Mouse (Mus musculus) MEL (cell line): Measurements from ENCODE around the gene Rps23. TPM values are rescaled to one million over a fixed set of nuclear protein-coding genes. Genes with fewer than 3 reads are reported as not detected.
A peak's percentile ranks its signal among the peaks of the same experiment; 100 is the strongest.

Experiments
- DNase-seq: peaks from one replicate; pipeline ENCODE4 v3.0.0; 2011; ENCODE audit warnings: low read depth, low spot score
- H3K27ac ChIP-seq: 2 replicates; pipeline ENCODE4 v1.5.1; 2012; ENCODE audit warnings: low read depth, mild to moderate bottlenecking, control low read depth, low read length, moderate library complexity; ENCODE audit not compliant: control insufficient read depth
- H3K27me3 ChIP-seq, 2 experiments: fragments of 150-350 bp in 1 of 2; sonication (generic) in 1 of 2; 2 replicates each; pipeline ENCODE4 v1.6.1; 2012; ENCODE audit warnings: low read length in 2 of 2, mild to moderate bottlenecking in 2 of 2, improper control_type of control experiment in 1 of 2, moderate library complexity in 1 of 2; ENCODE audit not compliant: insufficient read depth in 2 of 2, control insufficient read depth in 1 of 2
- H3K36me3 ChIP-seq, 2 experiments: 2 replicates each; pipeline ENCODE4 v1.6.1; 2012 to 2014; ENCODE audit warnings: low read length in 2 of 2, improper control_type of control experiment in 1 of 2, inconsistent platforms in 1 of 2, mild to moderate bottlenecking in 1 of 2; ENCODE audit not compliant: insufficient read depth in 2 of 2, control insufficient read depth in 1 of 2
- H3K4me1 ChIP-seq, 2 experiments: fragments of 150-350 bp in 1 of 2; sonication (generic) in 1 of 2; 2 replicates each; pipeline ENCODE4 v1.6.1; 2012; ENCODE audit warnings: low read length in 2 of 2, improper control_type of control experiment in 1 of 2, mild to moderate bottlenecking in 1 of 2; ENCODE audit not compliant: insufficient read depth in 2 of 2, control insufficient read depth in 1 of 2
- H3K4me3 ChIP-seq, 2 experiments: fragments of 150-350 bp in 1 of 2; sonication (generic) in 1 of 2; 2 replicates each; pipeline ENCODE4 v1.5.1; 2012; ENCODE audit warnings: low read depth in 2 of 2, low read length in 2 of 2, mild to moderate bottlenecking in 2 of 2, moderate library complexity in 2 of 2, control low read depth in 1 of 2, improper control_type of control experiment in 1 of 2; ENCODE audit not compliant: control insufficient read depth in 1 of 2, insufficient read depth in 1 of 2
- H3K79me2 ChIP-seq: 2 replicates; pipeline ENCODE4 v1.6.1; 2012; ENCODE audit warnings: mild to moderate bottlenecking, low read length, moderate library complexity; ENCODE audit not compliant: control insufficient read depth, poor library complexity, insufficient read depth
- H3K9ac ChIP-seq: 2 replicates; pipeline ENCODE4 v1.6.1; 2012; ENCODE audit warnings: low read depth, mild to moderate bottlenecking, control low read depth, low read length, moderate library complexity; ENCODE audit not compliant: control insufficient read depth, poor library complexity, severe bottlenecking
- H3K9me3 ChIP-seq: fragments of 150-350 bp; sonication (generic); replicated peaks from 2 replicates; pipeline ENCODE4 v1.6.1; 2012; ENCODE audit warnings: mild to moderate bottlenecking, low read length, improper control_type of control experiment, moderate library complexity; ENCODE audit not compliant: insufficient read depth
- BHLHE40 ChIP-seq: IDR thresholded peaks from 2 replicates; pipeline ENCODE4 v1.6.1; 2012; ENCODE audit warnings: low read depth, mild to moderate bottlenecking, inconsistent platforms, low read length, improper control_type of control experiment, borderline replicate concordance
- CHD1 ChIP-seq: IDR thresholded peaks from 2 replicates; pipeline ENCODE4 v1.6.1; 2012; ENCODE audit warnings: low read depth, mild to moderate bottlenecking, inconsistent platforms, low read length, improper control_type of control experiment
- E2F4 ChIP-seq: IDR thresholded peaks from 2 replicates; pipeline ENCODE4 v1.6.1; 2011; ENCODE audit warnings: low read depth, low read length, improper control_type of control experiment, borderline replicate concordance
- EP300 ChIP-seq, 2 experiments: IDR thresholded peaks; 2 replicates each; pipeline ENCODE4 v1.6.1; 2011; ENCODE audit warnings: improper control_type of control experiment in 2 of 2, low read length in 2 of 2, low read depth in 1 of 2, mild to moderate bottlenecking in 1 of 2
- ETS1 ChIP-seq: IDR thresholded peaks from 2 replicates; pipeline ENCODE4 v1.6.1; 2012; ENCODE audit warnings: low read depth, mild to moderate bottlenecking, inconsistent platforms, low read length, improper control_type of control experiment, moderate library complexity
- GATA1 ChIP-seq: IDR thresholded peaks from 2 replicates; pipeline ENCODE4 v1.6.1; 2011; ENCODE audit warnings: low read depth, low read length, improper control_type of control experiment
- HCFC1 ChIP-seq: IDR thresholded peaks from 2 replicates; pipeline ENCODE4 v1.6.1; 2012; ENCODE audit warnings: low read depth, mild to moderate bottlenecking, inconsistent platforms, low read length, improper control_type of control experiment, moderate library complexity
- JUND ChIP-seq: IDR thresholded peaks from 2 replicates; pipeline ENCODE4 v1.6.1; 2011; ENCODE audit warnings: low read depth, mild to moderate bottlenecking, improper control_type of control experiment, low read length
- MEF2A ChIP-seq: IDR thresholded peaks from 2 replicates; pipeline ENCODE4 v1.6.1; 2014; ENCODE audit warnings: low read depth, mild to moderate bottlenecking, inconsistent platforms, low read length, improper control_type of control experiment; ENCODE audit not compliant: poor library complexity, insufficient replicate concordance, severe bottlenecking; ENCODE audit errors: extremely low read depth
- POLR2A ChIP-seq, 2 experiments: IDR thresholded peaks; 2 replicates each; pipeline ENCODE4 v1.6.1; 2011 to 2012; ENCODE audit warnings: low read length in 2 of 2, mild to moderate bottlenecking in 2 of 2, control low read depth in 1 of 2, improper control_type of control experiment in 1 of 2, low read depth in 1 of 2, moderate library complexity in 1 of 2; ENCODE audit not compliant: control insufficient read depth in 1 of 2, insufficient read depth in 1 of 2, poor library complexity in 1 of 2
- POLR2AphosphoS2 ChIP-seq: IDR thresholded peaks from 2 replicates; pipeline ENCODE4 v1.6.1; 2011; ENCODE audit warnings: low read length, improper control_type of control experiment
- SMC3 ChIP-seq: IDR thresholded peaks from 2 replicates; pipeline ENCODE4 v1.6.1; 2011; ENCODE audit warnings: low read depth, low read length, improper control_type of control experiment
- TCF12 ChIP-seq: IDR thresholded peaks from 2 replicates; pipeline ENCODE4 v1.6.1; 2014; ENCODE audit warnings: low read depth, mild to moderate bottlenecking, inconsistent platforms, low read length, improper control_type of control experiment, moderate library complexity
- UBTF ChIP-seq: IDR thresholded peaks from 2 replicates; pipeline ENCODE4 v1.6.1; 2012; ENCODE audit warnings: low read depth, mild to moderate bottlenecking, inconsistent platforms, low read length, improper control_type of control experiment, moderate library complexity, borderline replicate concordance; ENCODE audit not compliant: insufficient read depth
- USF2 ChIP-seq, 2 experiments: IDR thresholded peaks; 2 replicates each; pipeline ENCODE4 v1.6.1; 2011 to 2012; ENCODE audit warnings: improper control_type of control experiment in 2 of 2, low read length in 2 of 2, borderline replicate concordance in 1 of 2, inconsistent platforms in 1 of 2, low read depth in 1 of 2, mild to moderate bottlenecking in 1 of 2; ENCODE audit not compliant: insufficient read depth in 1 of 2
- ZC3H11A ChIP-seq: IDR thresholded peaks from 2 replicates; pipeline ENCODE4 v1.6.1; 2012; ENCODE audit warnings: low read depth, mild to moderate bottlenecking, inconsistent platforms, low read length, improper control_type of control experiment
- polyA plus RNA-seq, 2 experiments: library from polyadenylated mRNA; stranded (reverse) in 1 of 2; unstranded in 1 of 2; fragments of >175 nt in 1 of 2; fragments of >200 nt in 1 of 2; gene quantifications; 2 replicates each; pipeline versions ENCODE4 v1.2.1 to v1.2.4; 2012; ENCODE audit warnings: low replicate concordance in 2 of 2, low read depth in 1 of 2; ENCODE audit not compliant: insufficient read length in 2 of 2, insufficient read depth in 1 of 2, missing spikeins in 1 of 2
- total RNA-seq: library from RNA; depleted of rRNA; stranded (reverse); fragments of 300-350 nt; gene quantifications from 2 replicates; pipeline ENCODE4 v1.2.3, GENCODE M21; 2012

Gene Rps23
- total and polyA plus RNA-seq, 3 experiments: 389 to 2,086 TPM; not detected in 1

DNA sequence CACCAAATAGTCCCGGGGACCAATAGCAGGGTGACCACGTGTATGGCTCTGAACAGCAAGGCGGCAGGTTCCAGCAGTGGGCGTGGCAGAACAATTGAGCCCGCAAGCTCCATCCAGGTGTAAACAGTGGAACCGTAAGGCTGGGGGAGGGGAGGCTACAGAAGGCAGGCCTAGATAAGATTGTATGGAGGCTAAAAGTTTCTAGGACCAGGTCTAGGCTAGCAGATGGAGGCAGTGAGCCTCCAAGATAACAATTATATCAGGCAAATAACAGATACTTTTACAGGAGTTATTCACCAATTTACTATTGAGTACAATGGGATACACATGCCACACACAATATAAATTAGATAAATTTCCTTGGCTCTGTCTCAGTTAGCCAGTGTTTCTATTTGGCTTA is 16.4 kb downstream of the Rps23 start (continued):
- no peak for TF ChIP-seq E2F4

DNA sequence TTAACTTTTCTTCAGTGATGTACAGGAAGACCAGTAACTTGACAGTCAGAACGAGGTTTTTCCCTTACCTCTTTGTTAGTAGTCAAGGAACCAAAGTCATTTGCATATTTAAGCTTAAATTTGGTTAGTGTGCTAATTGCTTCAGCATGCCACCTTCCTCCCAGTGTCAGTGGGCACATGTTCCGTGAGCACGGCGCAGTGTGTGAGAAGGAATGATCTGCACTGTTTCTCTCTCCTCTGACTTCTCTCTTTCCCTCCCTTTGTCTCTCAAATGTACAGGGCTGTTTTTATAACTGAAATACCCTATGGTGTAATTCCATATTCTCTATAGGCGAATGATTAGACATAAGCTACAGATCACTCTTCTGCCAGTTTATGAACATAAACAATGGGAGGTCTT is 16.8 kb downstream of the Rps23 start:
- TF ChIP-seq UBTF: no peak
- no peak for TF ChIP-seq BHLHE40
- TF ChIP-seq MEF2A: no peak
- TF ChIP-seq JUND: no peak
- TF ChIP-seq ZC3H11A: no peak
- no peak for TF ChIP-seq POLR2AphosphoS2
- no peak for TF ChIP-seq HCFC1
- no peak for TF ChIP-seq E2F4
- no peak for TF ChIP-seq TCF12
- no peak for TF ChIP-seq USF2 (IDR thresholded peaks at IDR 0.05; ENCODE audit: borderline replicate concordance in 1 of 2, insufficient read depth in 1 of 2, low read depth in 1 of 2, low read length in 2 of 2)
- TF ChIP-seq GATA1: no peak
- TF ChIP-seq ETS1: no peak
- TF ChIP-seq CHD1: no peak
- no peak for TF ChIP-seq EP300 (IDR thresholded peaks at IDR 0.05; ENCODE audit: low read depth in 1 of 2, low read length in 2 of 2)
- no peak for TF ChIP-seq SMC3
- TF ChIP-seq POLR2A (IDR thresholded peaks at IDR 0.05; ENCODE audit: control insufficient read depth in 1 of 2, insufficient read depth in 1 of 2, low read depth in 1 of 2, low read length in 2 of 2, poor library complexity in 1 of 2): no peak
- Histone ChIP-seq H3K36me3 (peaks cover 0 to 11% of the 10 kb centered on the region in 2 experiments; a peak in 2 of 4 replicates), H3K27me3 (no peaks in the 10 kb centered on the region), H3K79me2 (no peaks in the 10 kb centered on the region), H3K9me3 (no peaks in the 10 kb centered on the region), H3K9ac (peak overlapping the region; percentile 28; the same call in 1 of the 2 replicates), H3K4me3 (peak overlapping the region in 1 of 2 experiments; percentile 30; a peak in 1 of 4 replicates), H3K4me1 (peaks cover 2 to 10% of the 10 kb centered on the region in 2 experiments; a peak in 3 of 4 replicates), H3K27ac (peak overlapping the region; percentile 69)
- DNase-seq: no peak

GRCm38 (mm10) chr13:90958894-90959293 is 36.1 kb downstream of the Rps23 start:
- Histone ChIP-seq H3K9ac (no peak overlapping the region), H3K79me2 (no peaks in the 10 kb centered on the region), H3K4me3 (no peak overlapping the region), H3K27ac (no peak overlapping the region), H3K4me1 (no peaks in the 10 kb centered on the region), H3K27me3 (no peaks in the 10 kb centered on the region), H3K9me3 (no peaks in the 10 kb centered on the region), H3K36me3 (no peaks in the 10 kb centered on the region)
- no peak for DNase-seq
- TF ChIP-seq MEF2A: no peak
- TF ChIP-seq, all 39 proteins: peak for 0
